Mouse (Mus musculus): ENCODE results near the gene Trmt1. TPM values are rescaled to one million over a fixed set of nuclear protein-coding genes. Genes with fewer than 3 reads are reported as not detected.

Trmt1 gene
- polyA plus RNA-seq, 1 experiment from 2014 or later: 65.7 TPM

GRCm38 (mm10) chr8:84702561-84702960, 16.5 kb downstream of the Trmt1 start:
- peaks cover 36% of the 10 kb centered on the region for H3K4me1 ChIP-seq (ENCODE audit: control insufficient read depth, insufficient read depth, low read length)
- no peak for ATAC-seq (ENCODE audit: insufficient number of reproducible peaks, low FRiP score, low TSS enrichment, low read depth)
- WGBS: 74% methylated on average over 9 of the region's 9 CpGs

DNA sequence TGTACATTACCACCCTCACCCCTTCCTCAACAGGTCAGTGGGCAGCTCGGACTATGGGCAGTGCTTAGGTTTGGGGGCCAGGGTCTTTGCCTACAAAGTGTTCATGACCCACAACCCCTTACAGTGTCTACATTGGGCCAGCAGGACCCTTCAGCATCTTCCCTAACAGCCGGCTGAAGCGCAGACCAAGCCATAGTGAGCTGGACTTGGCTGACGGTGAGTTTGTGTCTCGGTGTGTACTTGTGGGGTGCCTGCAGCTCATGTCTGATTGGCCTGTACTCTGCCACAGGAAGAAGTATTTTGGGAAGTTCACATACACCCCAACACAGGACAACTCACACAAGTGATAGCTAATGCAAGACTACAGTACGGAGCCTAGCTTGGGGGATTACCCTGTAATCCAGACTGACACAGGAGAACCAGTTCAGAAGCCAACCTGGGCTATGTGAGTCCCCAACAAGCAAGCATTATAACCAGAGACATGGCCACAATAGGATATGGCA, 16.9 kb downstream of the Trmt1 start:
- H3K9me3 ChIP-seq (ENCODE audit: control insufficient read depth, low read length): no peaks in the 10 kb centered on the region
- peaks cover 63% of the 10 kb centered on the region for H3K27me3 ChIP-seq (ENCODE audit: control insufficient read depth, insufficient read depth, low read length)
- no peak overlapping the region for H3K9ac ChIP-seq (ENCODE audit: low read length)
- 82% methylated on average over 6 of the region's 6 CpGs for WGBS
- H3K4me1 ChIP-seq (ENCODE audit: control insufficient read depth, insufficient read depth, low read length): peaks cover 40% of the 10 kb centered on the region
- H3K27ac ChIP-seq (replicated peaks; ENCODE audit: low read depth, low read length): no peak overlapping the region
- DNase-seq (ENCODE audit: low spot score): no peak
- peak overlapping the region; percentile 19 for H3K4me3 ChIP-seq (ENCODE audit: low read depth, low read length)
- peaks cover 8% of the 10 kb centered on the region; the same call in 1 of the 2 replicates for H3K36me3 ChIP-seq (ENCODE audit: control insufficient read depth, insufficient read depth, low read length)
- H3K4me2 ChIP-seq (ENCODE audit: low read depth, severe bottlenecking): no peak overlapping the region; the same call in 1 of the 2 replicates
- no peak for ATAC-seq (ENCODE audit: insufficient number of reproducible peaks, low FRiP score, low TSS enrichment, low read depth)

More at GRCm38 (mm10) chr8:84702561-84702960, 16.5 kb downstream of the Trmt1 start:
- Histone ChIP-seq H3K4me2 (ENCODE audit: low read depth, severe bottlenecking) (no peak overlapping the region; the same call in 1 of the 2 replicates), H3K9me3 (ENCODE audit: control insufficient read depth, low read length) (no peaks in the 10 kb centered on the region), H3K4me3 (ENCODE audit: low read depth, low read length) (no peak overlapping the region; the same call in 1 of the 2 replicates), H3K27ac (replicated peaks; ENCODE audit: low read depth, low read length) (no peak overlapping the region), H3K27me3 (ENCODE audit: control insufficient read depth, insufficient read depth, low read length) (peaks cover 58% of the 10 kb centered on the region), H3K36me3 (ENCODE audit: control insufficient read depth, insufficient read depth, low read length) (peaks cover 11% of the 10 kb centered on the region; the same call in 1 of the 2 replicates), H3K9ac (ENCODE audit: low read length) (no peak overlapping the region)
- no peak for DNase-seq (ENCODE audit: low spot score)

- Histone ChIP-seq H3K4me1 (ENCODE audit: control insufficient read depth, insufficient read depth, low read length) (peaks cover 45% of the 10 kb centered on the region), H3K4me3 (ENCODE audit: low read depth, low read length) (peak overlapping the region; percentile 19), H3K27ac (replicated peaks; ENCODE audit: low read depth, low read length) (0 out of 2 replicates have a peak overlapping the region, but pooled peaks have one; percentile 52), H3K9ac (ENCODE audit: low read length) (0 out of 2 replicates have a peak overlapping the region, but pooled peaks have one; percentile 17), H3K36me3 (ENCODE audit: control insufficient read depth, insufficient read depth, low read length) (peaks cover 4% of the 10 kb centered on the region; the same call in 1 of the 2 replicates), H3K27me3 (ENCODE audit: control insufficient read depth, insufficient read depth, low read length) (peaks cover 68% of the 10 kb centered on the region), H3K9me3 (ENCODE audit: control insufficient read depth, low read length) (no peaks in the 10 kb centered on the region), H3K4me2 (ENCODE audit: low read depth, severe bottlenecking) (peak overlapping the region; percentile 42)
- ATAC-seq (ENCODE audit: insufficient number of reproducible peaks, low FRiP score, low TSS enrichment, low read depth): no peak
- WGBS: 8% methylated on average over 38 of the region's 38 CpGs
- no peak for DNase-seq (ENCODE audit: low spot score)
These were observed 17.6 kb downstream of the Trmt1 start for GRCm38 (mm10) chr8:84703466-84704249.

- H3K36me3 ChIP-seq (ENCODE audit: control insufficient read depth, insufficient read depth, low read length): no peaks in the 10 kb centered on the region
- WGBS: 2% methylated on average over 16 of the region's 16 CpGs
- no peak overlapping the region for H3K9ac ChIP-seq (ENCODE audit: low read length)
These were observed 18.2 kb downstream of the Trmt1 start for GRCm38 (mm10) chr8:84704356-84704755.

GRCm38 (mm10) chr8:84704867-84705831, 19.0 kb downstream of the Trmt1 start:
- Histone ChIP-seq H3K4me2 (ENCODE audit: low read depth, severe bottlenecking) (peak overlapping the region; percentile 36), H3K36me3 (ENCODE audit: control insufficient read depth, insufficient read depth, low read length) (no peaks in the 10 kb centered on the region)
- DNase-seq (ENCODE audit: low spot score): peak; percentile 61

More at GRCm38 (mm10) chr8:84704356-84704755, 18.2 kb downstream of the Trmt1 start:
- ATAC-seq (ENCODE audit: insufficient number of reproducible peaks, low FRiP score, low TSS enrichment, low read depth) (no peak), DNase-seq (ENCODE audit: low spot score) (peak; percentile 91)
- H3K4me1 ChIP-seq (ENCODE audit: control insufficient read depth, insufficient read depth, low read length): peaks cover 51% of the 10 kb centered on the region
- 0 out of 2 replicates have a peak overlapping the region, but pooled peaks have one; percentile 52 for H3K27ac ChIP-seq (replicated peaks; ENCODE audit: low read depth, low read length)
- peak overlapping the region; percentile 42 for H3K4me2 ChIP-seq (ENCODE audit: low read depth, severe bottlenecking)
- no peaks in the 10 kb centered on the region for H3K9me3 ChIP-seq (ENCODE audit: control insufficient read depth, low read length)
- no peak overlapping the region for H3K4me3 ChIP-seq (ENCODE audit: low read depth, low read length)
- peaks cover 68% of the 10 kb centered on the region for H3K27me3 ChIP-seq (ENCODE audit: control insufficient read depth, insufficient read depth, low read length)

DNA sequence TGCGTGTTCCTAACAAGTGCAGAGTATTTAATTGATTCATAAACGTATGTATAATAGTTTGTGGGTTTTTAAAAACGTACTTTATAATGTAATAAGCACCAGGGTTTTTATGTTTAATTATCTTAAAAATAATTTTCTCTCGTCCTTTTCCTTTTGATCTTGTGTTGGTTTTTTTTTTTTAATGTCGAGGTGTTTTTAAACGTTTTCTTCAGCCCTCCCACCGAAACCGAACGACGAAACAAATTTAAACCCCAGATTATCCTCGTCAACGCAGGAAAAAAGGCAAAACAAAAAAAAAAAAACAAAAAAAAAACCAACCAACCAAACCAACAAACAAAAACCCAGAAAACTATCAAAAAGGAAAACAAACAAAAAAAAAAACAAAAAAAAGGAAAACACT, 19.9 kb downstream of the Trmt1 start:
- H3K9me3 ChIP-seq (ENCODE audit: control insufficient read depth, low read length): no peaks in the 10 kb centered on the region
- under 1% methylated on average over 12 of the region's 12 CpGs for WGBS

More at GRCm38 (mm10) chr8:84704867-84705831, 19.0 kb downstream of the Trmt1 start:
- H3K9ac ChIP-seq (ENCODE audit: low read length): 0 out of 2 replicates have a peak overlapping the region, but pooled peaks have one; percentile 37
- peak overlapping the region; percentile 19 for H3K4me3 ChIP-seq (ENCODE audit: low read depth, low read length)
- 1% methylated on average over 58 of the region's 61 CpGs for WGBS
- H3K9me3 ChIP-seq (ENCODE audit: control insufficient read depth, low read length): no peaks in the 10 kb centered on the region
- H3K27me3 ChIP-seq (ENCODE audit: control insufficient read depth, insufficient read depth, low read length): peaks cover 68% of the 10 kb centered on the region
- H3K27ac ChIP-seq (replicated peaks; ENCODE audit: low read depth, low read length): no peak overlapping the region
- H3K4me1 ChIP-seq (ENCODE audit: control insufficient read depth, insufficient read depth, low read length): peaks cover 55% of the 10 kb centered on the region
- no peak for ATAC-seq (ENCODE audit: insufficient number of reproducible peaks, low FRiP score, low TSS enrichment, low read depth)

GRCm38 (mm10) chr8:84706610-84707266, 20.6 kb downstream of the Trmt1 start:
- Histone ChIP-seq H3K9ac (ENCODE audit: low read length) (peak overlapping the region; percentile 48), H3K9me3 (ENCODE audit: control insufficient read depth, low read length) (no peaks in the 10 kb centered on the region), H3K27me3 (ENCODE audit: control insufficient read depth, insufficient read depth, low read length) (peaks cover 62% of the 10 kb centered on the region), H3K4me3 (ENCODE audit: low read depth, low read length) (peak overlapping the region; percentile 16), H3K4me1 (ENCODE audit: control insufficient read depth, insufficient read depth, low read length) (peaks cover 58% of the 10 kb centered on the region), H3K36me3 (ENCODE audit: control insufficient read depth, insufficient read depth, low read length) (no peaks in the 10 kb centered on the region), H3K27ac (replicated peaks; ENCODE audit: low read depth, low read length) (no peak overlapping the region), H3K4me2 (ENCODE audit: low read depth, severe bottlenecking) (peak overlapping the region; percentile 38)
- ATAC-seq (ENCODE audit: insufficient number of reproducible peaks, low FRiP score, low TSS enrichment, low read depth): no peak
- peak; percentile 63 for DNase-seq (ENCODE audit: low spot score)
- WGBS: 1% methylated on average over 44 of the region's 45 CpGs

More for the DNA sequence above, 19.9 kb downstream of the Trmt1 start:
- peaks cover 58% of the 10 kb centered on the region for H3K4me1 ChIP-seq (ENCODE audit: control insufficient read depth, insufficient read depth, low read length)
- peak overlapping the region; percentile 19 for H3K4me3 ChIP-seq (ENCODE audit: low read depth, low read length)
- H3K27me3 ChIP-seq (ENCODE audit: control insufficient read depth, insufficient read depth, low read length): peaks cover 68% of the 10 kb centered on the region
- H3K4me2 ChIP-seq (ENCODE audit: low read depth, severe bottlenecking): peak overlapping the region; percentile 36
- no peaks in the 10 kb centered on the region for H3K36me3 ChIP-seq (ENCODE audit: control insufficient read depth, insufficient read depth, low read length)
- no peak overlapping the region for H3K27ac ChIP-seq (replicated peaks; ENCODE audit: low read depth, low read length)
- ATAC-seq (ENCODE audit: insufficient number of reproducible peaks, low FRiP score, low TSS enrichment, low read depth): no peak
- H3K9ac ChIP-seq (ENCODE audit: low read length): 0 out of 2 replicates have a peak overlapping the region, but pooled peaks have one; percentile 37
- DNase-seq (ENCODE audit: low spot score): no peak

Measured in limb, embryonic 11.5 days (tissue).